Mouse (Mus musculus) E14TG2a.4 (cell line): ENCODE data around the gene Efemp2.

Experiments used
- CTCF ChIP-seq: conservative IDR thresholded peaks from 2 replicates; pipeline ENCODE4 v1.5.1; 2014; ENCODE audit warnings: low read length
- POU5F1 ChIP-seq: IDR thresholded peaks from 2 replicates; pipeline ENCODE4 v1.6.1; 2014; ENCODE audit warnings: low read length, borderline replicate concordance

GRCm38 (mm10) chr19:5477004-5477667 is 3.4 kb downstream of the Efemp2 start:
- no peak for TF ChIP-seq CTCF
- TF ChIP-seq POU5F1, result no peak
